Mouse (Mus musculus) mesoderm, embryonic 11.5 days (tissue): Measurements from ENCODE around the gene Stab2.

ENCODE experiments used
- DNase-seq: peaks from one replicate; pipeline ENCODE4 v3.0.0-alpha.2; 2012; ENCODE audit warnings: low read depth, low spot score

The Stab2 gene

GRCm38 (mm10) chr10:86825871-86826522 is 181.8 kb downstream of the Stab2 start:
- DNase-seq: no peak

- DNase-seq: no peak
Observed at GRCm38 (mm10) chr10:86824871-86825270, 183.0 kb downstream of the Stab2 start.

DNA sequence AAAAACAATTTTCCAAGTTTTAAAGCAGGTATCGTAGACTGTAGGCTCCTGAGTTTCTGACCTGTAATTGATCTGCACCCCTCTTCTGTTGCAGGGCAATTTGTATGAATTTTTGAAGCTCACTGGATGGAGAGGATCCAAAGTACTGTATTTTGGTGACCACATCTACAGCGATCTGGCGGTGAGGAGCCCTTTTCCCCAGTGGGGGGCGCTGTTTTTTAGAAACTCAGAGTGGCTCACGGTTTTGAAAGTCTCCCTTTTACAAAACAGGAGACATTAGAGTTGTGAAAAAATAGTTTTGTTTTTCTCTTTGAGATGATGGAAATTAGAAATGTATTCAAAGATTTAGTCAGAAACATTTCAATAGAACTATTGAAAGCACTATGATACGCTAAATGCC is 183.7 kb downstream of the Stab2 start:
- DNase-seq: no peak

DNA sequence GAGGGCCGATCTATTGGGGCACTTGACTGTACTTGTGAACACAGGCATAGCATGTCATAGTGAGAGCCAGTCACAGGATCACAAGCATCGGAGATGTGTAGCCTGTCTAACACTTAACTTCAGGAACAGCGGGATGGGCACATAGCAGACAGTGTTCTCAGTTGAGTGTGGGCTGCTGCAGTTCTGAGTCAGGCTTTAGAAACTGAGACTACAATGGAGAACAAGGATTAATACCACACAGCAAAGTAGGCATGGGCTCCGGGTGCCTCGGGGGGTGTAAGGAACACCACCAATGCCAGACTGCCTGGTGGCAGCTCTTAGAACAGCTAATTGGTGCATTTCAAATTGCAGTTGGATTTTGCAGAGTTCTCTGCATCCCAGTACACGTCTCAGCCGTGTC is 186.8 kb downstream of the Stab2 start:
- no peak for DNase-seq

- DNase-seq: peak; percentile 65
Observed at GRCm38 (mm10) chr10:86819649-86820165, 188.1 kb downstream of the Stab2 start.

DNA sequence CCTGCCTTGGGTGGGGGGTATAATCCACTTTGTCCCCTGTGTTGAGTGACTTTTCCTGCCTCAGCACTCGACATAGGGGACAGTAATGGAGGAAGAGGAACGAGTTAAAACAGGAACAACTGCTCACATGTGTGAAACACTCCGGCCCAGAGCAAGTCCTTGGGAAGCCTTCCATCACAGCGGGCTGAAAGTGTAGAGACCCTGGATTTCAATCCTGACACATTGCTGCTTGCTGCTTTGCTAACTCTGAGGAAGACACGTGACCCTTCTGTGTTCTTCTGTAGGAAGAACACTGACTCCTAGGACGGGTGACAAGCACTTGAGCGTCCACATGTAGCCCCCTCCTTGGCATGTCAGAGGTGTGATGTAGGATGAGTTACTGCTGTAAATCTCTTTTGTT is 192.7 kb downstream of the Stab2 start:
- DNase-seq: no peak

DNA sequence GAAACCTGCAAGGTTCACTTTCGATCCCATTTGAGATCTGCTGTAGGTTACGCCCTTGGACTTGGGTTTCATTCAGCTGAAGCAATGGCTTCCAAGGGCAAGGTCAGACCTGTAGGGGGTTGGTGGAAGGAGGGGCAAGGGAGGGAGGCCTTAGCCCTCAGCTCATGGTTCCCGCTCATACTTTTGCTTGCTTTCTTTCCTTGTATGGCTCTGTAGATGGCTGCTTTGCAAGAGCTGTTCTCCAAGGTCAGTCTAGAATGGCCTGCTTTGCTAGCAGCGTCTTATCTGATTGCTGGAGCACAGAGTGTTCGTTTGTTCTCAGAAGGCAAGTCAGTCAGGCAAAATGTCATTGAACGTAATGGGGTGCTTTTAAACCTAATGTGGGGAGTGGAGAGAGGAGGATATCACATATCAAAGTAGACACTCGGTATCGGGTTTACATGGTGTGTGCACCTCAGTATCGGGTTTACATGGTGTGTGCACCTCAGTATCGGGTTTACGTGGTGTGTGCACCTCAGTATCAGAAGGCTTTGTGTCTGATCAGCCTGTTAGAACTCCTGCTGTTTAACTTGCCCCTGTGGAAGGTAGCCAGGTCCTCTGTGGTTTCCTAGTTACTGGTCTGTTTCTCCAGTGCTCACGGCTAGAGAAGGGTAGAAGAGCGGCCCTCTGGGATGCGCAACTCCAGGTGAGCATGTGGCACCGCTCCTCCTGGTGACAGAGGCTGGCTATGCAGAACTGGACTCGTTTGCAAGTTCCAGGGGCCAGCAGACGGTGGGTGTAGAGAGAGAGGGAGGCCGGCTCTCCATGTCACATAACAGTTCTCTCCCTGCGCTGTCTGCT is 193.3 kb downstream of the Stab2 start:
- no peak for DNase-seq

- DNase-seq: no peak
Observed at GRCm38 (mm10) chr10:86810612-86811011, 197.2 kb downstream of the Stab2 start.

GRCm38 (mm10) chr10:86810000-86810399 is 197.8 kb downstream of the Stab2 start:
- DNase-seq: no peak

- DNase-seq: no peak
Observed at GRCm38 (mm10) chr10:86808013-86808758, 199.6 kb downstream of the Stab2 start.

- DNase-seq: no peak
Observed at GRCm38 (mm10) chr10:86807362-86807761, 200.5 kb downstream of the Stab2 start.

GRCm38 (mm10) chr10:86796073-86796741 is 211.6 kb downstream of the Stab2 start:
- no peak for DNase-seq

GRCm38 (mm10) chr10:86794794-86795535 is 212.9 kb downstream of the Stab2 start:
- DNase-seq: no peak

DNA sequence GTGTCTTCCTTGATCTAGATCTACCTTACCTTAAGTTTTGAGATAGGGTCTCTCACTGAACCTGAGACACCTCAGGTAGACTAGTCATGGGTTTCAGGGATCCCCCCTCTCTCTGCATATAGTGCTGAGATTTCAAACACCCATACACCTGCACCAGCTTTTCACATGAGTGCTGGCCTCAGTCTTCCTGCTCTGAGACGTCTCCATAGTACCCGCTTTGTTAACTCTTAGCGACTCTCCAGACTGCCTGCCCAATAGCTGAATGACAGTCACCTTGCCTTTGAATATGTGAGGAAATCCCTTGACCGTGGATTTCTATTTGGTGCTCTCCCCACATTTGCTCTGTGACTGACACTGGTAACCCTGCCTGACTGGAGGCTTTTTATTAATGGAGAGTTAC is 213.6 kb downstream of the Stab2 start:
- no peak for DNase-seq

- DNase-seq: no peak
Observed at GRCm38 (mm10) chr10:86793509-86793951, 214.3 kb downstream of the Stab2 start.

GRCm38 (mm10) chr10:86791507-86792184 is 216.2 kb downstream of the Stab2 start:
- no peak for DNase-seq
